Mouse (Mus musculus) G1E (cell line): ENCODE measurements around the gene Arpp19. TPM values are rescaled to one million over a fixed set of nuclear protein-coding genes. Genes with fewer than 3 reads are reported as not detected.

Experiments used
- ATAC-seq: 2 replicates; pipeline ENCODE4 v1.8.0; 2016; ENCODE audit warnings: mild to moderate bottlenecking; ENCODE audit not compliant: insufficient number of reproducible peaks, poor library complexity, low FRiP score, severe bottlenecking; ENCODE audit errors: extremely low read depth
- DNase-seq: peaks from one replicate; pipeline ENCODE4 v3.0.0; 2012; ENCODE audit warnings: low spot score
- H3K27me3 ChIP-seq: 2 replicates; pipeline ENCODE4 v1.6.1; 2012; ENCODE audit warnings: mild to moderate bottlenecking, low read length, inconsistent platforms; ENCODE audit not compliant: insufficient read depth
- H3K36me3 ChIP-seq: replicated peaks from 2 replicates; pipeline ENCODE3; 2012; ENCODE audit warnings: mild to moderate bottlenecking, inconsistent platforms
- H3K4me1 ChIP-seq: 2 replicates; pipeline ENCODE4 v1.6.1; 2012; ENCODE audit warnings: low read depth, low read length, inconsistent platforms, mixed read lengths; ENCODE audit not compliant: insufficient read depth
- H3K4me3 ChIP-seq: 2 replicates; pipeline ENCODE4 v1.5.1; 2012; ENCODE audit warnings: low read depth, mild to moderate bottlenecking, inconsistent platforms, low read length, moderate library complexity, mixed read lengths
- H3K9me3 ChIP-seq: replicated peaks from 2 replicates; pipeline ENCODE4 v1.6.1; 2012; ENCODE audit warnings: inconsistent platforms
- CTCF ChIP-seq: IDR thresholded peaks from 2 replicates; pipeline ENCODE4 v1.5.1; 2012; ENCODE audit warnings: low read depth, low read length, inconsistent platforms, mixed read lengths
- GATA1 ChIP-seq: IDR thresholded peaks from 2 replicates; pipeline ENCODE4 v1.6.1; 2012; ENCODE audit warnings: borderline replicate concordance, low read length, inconsistent platforms, mixed read lengths
- GATA2 ChIP-seq: IDR thresholded peaks from 2 replicates; pipeline ENCODE4 v1.6.1; 2012; ENCODE audit warnings: low read depth, low read length, inconsistent platforms, borderline replicate concordance
- POLR2AphosphoS5 ChIP-seq: IDR thresholded peaks from 2 replicates; pipeline ENCODE4 v1.6.1; 2012; ENCODE audit warnings: low read depth, low read length, inconsistent platforms; ENCODE audit not compliant: insufficient replicate concordance
- TAL1 ChIP-seq: conservative IDR thresholded peaks from 2 replicates; pipeline ENCODE4 v1.6.1; 2012; ENCODE audit warnings: low read depth, low read length, inconsistent platforms, mixed read lengths
- polyA plus RNA-seq: library from polyadenylated mRNA; stranded (reverse); fragments of >175 nt; gene quantifications from 2 replicates; pipeline ENCODE4 v1.2.3, GENCODE M21; 2012
- total RNA-seq, 2 experiments: library from RNA; stranded (forward) in 1 of 2; stranded (reverse) in 1 of 2; fragments of 200-1000 nt in 1 of 2; fragments of >200 nt in 1 of 2; fragmentation: Nextera tagmentation in 1 of 2; gene quantifications; 2 replicates each; pipeline ENCODE4 v1.2.3; 2014 to 2017

Arpp19 gene
- total and polyA plus RNA-seq, 3 experiments = 71.2 to 219 (median 76.8) TPM

- DNase-seq = no peak
- Histone ChIP-seq H3K4me3 (peak within 1 kb of the TSS; percentile 79), H3K4me1 (peaks cover 21% of the 10 kb centered on the region), H3K27me3 (no peaks in the 10 kb centered on the region; the same call in 1 of the 2 replicates), H3K36me3 (no peaks in the 10 kb centered on the region), H3K9me3 (peaks cover 8% of the 10 kb centered on the region; the same call in 1 of the 2 replicates)
- ATAC-seq = no peak
- no peak for TF ChIP-seq POLR2AphosphoS5
- TF ChIP-seq GATA1 = no peak
Observed at GRCm38 (mm10) chr9:75070457-75071028, 33.1 kb downstream of the Arpp19 start, which contains the start of gene Myo5a. Gene Myo5a (plus strand): TSS chr9:75071015.

GRCm38 (mm10) chr9:75071029-75071705 lies 33.8 kb downstream of the Arpp19 start:
- Histone ChIP-seq H3K4me1 (peaks cover 21% of the 10 kb centered on the region), H3K9me3 (peaks cover 8% of the 10 kb centered on the region; the same call in 1 of the 2 replicates), H3K4me3 (peak overlapping the region; percentile 79), H3K27me3 (no peaks in the 10 kb centered on the region; the same call in 1 of the 2 replicates), H3K36me3 (no peaks in the 10 kb centered on the region)
- DNase-seq (peak; percentile 39), ATAC-seq (peak; percentile 23; the same call in 1 of the 2 replicates)
- TF ChIP-seq POLR2AphosphoS5 (no peak), CTCF (no peak), GATA2 (no peak), GATA1 (no peak), TAL1 (no peak)

- Histone ChIP-seq H3K27me3 (no peaks in the 10 kb centered on the region; the same call in 1 of the 2 replicates), H3K4me3 (peak overlapping the region; percentile 79), H3K4me1 (peaks cover 21% of the 10 kb centered on the region), H3K9me3 (peaks cover 8% of the 10 kb centered on the region; the same call in 1 of the 2 replicates), H3K36me3 (no peaks in the 10 kb centered on the region)
- ATAC-seq (peak; percentile 24; the same call in 1 of the 2 replicates), DNase-seq (peak; percentile 5)
- TF ChIP-seq GATA2 (no peak), TAL1 (no peak), POLR2AphosphoS5 (no peak), GATA1 (no peak), CTCF (no peak)
Observed at GRCm38 (mm10) chr9:75071706-75072192, 34.3 kb downstream of the Arpp19 start.

- DNase-seq (no peak), ATAC-seq (no peak)
- Histone ChIP-seq H3K4me3 (no peak overlapping the region; the same call in 1 of the 2 replicates), H3K4me1 (peaks cover 21% of the 10 kb centered on the region), H3K9me3 (peaks cover 8% of the 10 kb centered on the region; the same call in 1 of the 2 replicates), H3K36me3 (no peaks in the 10 kb centered on the region), H3K27me3 (no peaks in the 10 kb centered on the region; the same call in 1 of the 2 replicates)
- TF ChIP-seq CTCF = no peak
- TF ChIP-seq GATA2 = no peak
- no peak for TF ChIP-seq POLR2AphosphoS5
- no peak for TF ChIP-seq GATA1
- TF ChIP-seq TAL1 = no peak
Observed at GRCm38 (mm10) chr9:75072361-75072760, 34.9 kb downstream of the Arpp19 start.

GRCm38 (mm10) chr9:75077191-75077590 lies 39.8 kb downstream of the Arpp19 start:
- Histone ChIP-seq H3K36me3 (no peaks in the 10 kb centered on the region), H3K9me3 (no peaks in the 10 kb centered on the region), H3K27me3 (no peaks in the 10 kb centered on the region), H3K4me3 (no peak overlapping the region), H3K4me1 (peaks cover 7% of the 10 kb centered on the region; the same call in 1 of the 2 replicates)
- DNase-seq = no peak
- TF ChIP-seq GATA2 (no peak), GATA1 (no peak), CTCF (no peak), POLR2AphosphoS5 (no peak), TAL1 (no peak)
- no peak for ATAC-seq

GRCm38 (mm10) chr9:75085242-75085824 lies 47.9 kb downstream of the Arpp19 start:
- Histone ChIP-seq H3K27me3 (no peaks in the 10 kb centered on the region), H3K36me3 (no peaks in the 10 kb centered on the region), H3K9me3 (no peaks in the 10 kb centered on the region), H3K4me1 (no peaks in the 10 kb centered on the region; the same call in 1 of the 2 replicates), H3K4me3 (no peak overlapping the region)
- no peak for TF ChIP-seq POLR2AphosphoS5
- TF ChIP-seq TAL1 = no peak
- ATAC-seq = no peak
- no peak for DNase-seq
